Mouse (Mus musculus) neural tube, embryonic 11.5 days (tissue): Measurements from ENCODE around the gene Cdk2ap2. TPM values are rescaled to one million over a fixed set of nuclear protein-coding genes. Genes with fewer than 3 reads are reported as not detected.
A peak's percentile ranks its signal among the peaks of the same experiment; 100 is the strongest.

Experiments used
- ATAC-seq: fragments of 200-750 bp; cut with Nextera tagmentation; 2 replicates; pipeline ENCODE4 v1.8.0; 2017; ENCODE audit warnings: moderate number of reproducible peaks, mild to moderate bottlenecking, moderate TSS enrichment, moderate library complexity; ENCODE audit not compliant: insufficient read depth, low FRiP score, low TSS enrichment
- DNase-seq: peaks from one replicate; pipeline ENCODE4 v3.0.0-alpha.2; 2015; ENCODE audit warnings: low spot score
- H3K27ac ChIP-seq: fragments of 300-500 bp; sonication (generic); 2 replicates; pipeline ENCODE4 v1.5.1; 2014; ENCODE audit warnings: low read depth, mild to moderate bottlenecking, low read length
- H3K27me3 ChIP-seq: fragments of 300-500 bp; sonication (generic); 2 replicates; pipeline ENCODE4 v1.6.1; 2014; ENCODE audit warnings: mild to moderate bottlenecking, low read length, mixed read lengths; ENCODE audit not compliant: control insufficient read depth, insufficient read depth
- H3K36me3 ChIP-seq: fragments of 300-500 bp; sonication (generic); 2 replicates; pipeline ENCODE4 v1.6.1; 2014; ENCODE audit warnings: mild to moderate bottlenecking, low read length, moderate library complexity, mixed read lengths; ENCODE audit not compliant: control insufficient read depth, insufficient read depth
- H3K4me1 ChIP-seq: fragments of 300-500 bp; sonication (generic); 2 replicates; pipeline ENCODE4 v1.6.1; 2014; ENCODE audit warnings: low read length, mixed read lengths; ENCODE audit not compliant: control insufficient read depth, insufficient read depth
- H3K4me2 ChIP-seq: fragments of 300-500 bp; sonication (generic); 2 replicates; pipeline ENCODE4 v1.6.1; 2014; ENCODE audit warnings: low read depth, mild to moderate bottlenecking, moderate library complexity
- H3K4me3 ChIP-seq: fragments of 300-500 bp; sonication (generic); 2 replicates; pipeline ENCODE4 v1.5.1; 2014; ENCODE audit warnings: low read depth, low read length
- H3K9ac ChIP-seq: fragments of 300-500 bp; sonication (generic); 2 replicates; pipeline ENCODE4 v1.6.1; 2014; ENCODE audit warnings: mild to moderate bottlenecking, low read length
- H3K9me3 ChIP-seq: fragments of 300-500 bp; sonication (generic); 2 replicates; pipeline ENCODE4 v1.6.1; 2016; ENCODE audit warnings: low read length; ENCODE audit not compliant: control insufficient read depth
- WGBS: fragments of 180-500 bp; shearing (Covaris S2); extraction: QIAGEN DNeasy Blood & Tissue Kit; methylation state at CpG from one replicate; pipeline ENCODE4 v1.1.7; 2014; 5-methylcytosine and 5-hydroxymethylcytosine counted together
- polyA plus RNA-seq: library from polyadenylated mRNA; unstranded; fragments of >200 nt; fragmentation: Nextera tagmentation; extraction: Ambion mirVana; gene quantifications from 2 replicates; pipeline ENCODE4 v1.2.1, GENCODE M21; 2014

The Cdk2ap2 gene
- polyA plus RNA-seq, 1 experiment from 2014 or later, result 86.7 TPM

DNA sequence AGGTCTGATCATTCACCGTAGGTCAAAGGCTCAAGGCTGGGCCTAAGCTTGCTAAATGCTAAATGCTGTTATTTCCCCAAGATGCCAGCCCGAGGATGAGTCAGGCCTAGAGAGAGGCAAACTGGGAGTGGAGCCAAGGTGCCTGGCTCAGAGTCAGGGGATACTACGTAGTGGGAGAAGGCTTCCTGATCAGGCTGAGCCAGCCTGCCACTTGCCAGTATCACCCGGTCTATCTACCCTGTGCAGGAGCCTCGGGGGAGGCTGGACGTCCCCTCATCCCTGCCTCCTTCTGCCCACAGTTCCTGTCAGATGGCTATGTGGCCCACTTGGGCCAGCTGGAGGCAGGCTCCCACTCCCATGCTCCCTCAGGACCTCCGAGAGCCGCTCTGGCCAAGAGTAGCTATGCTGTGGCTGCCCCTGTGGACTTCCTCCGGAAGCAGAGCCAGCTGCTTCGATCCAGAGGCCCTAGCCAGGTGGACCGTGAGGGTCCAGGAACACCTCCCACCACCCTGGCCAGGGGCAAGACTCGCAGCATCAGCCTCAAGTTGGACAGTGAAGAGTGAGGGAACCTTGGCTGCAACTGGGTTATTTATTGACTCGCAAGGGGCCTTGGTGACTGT, 16.3 kb downstream of the Cdk2ap2 start:
- Histone ChIP-seq H3K9me3 (no peaks in the 10 kb centered on the region), H3K27ac (no peak overlapping the region), H3K27me3 (no peaks in the 10 kb centered on the region), H3K4me1 (no peaks in the 10 kb centered on the region), H3K36me3 (peaks cover 21% of the 10 kb centered on the region), H3K4me2 (no peak overlapping the region), H3K9ac (no peak overlapping the region), H3K4me3 (no peak overlapping the region)
- DNase-seq (no peak), ATAC-seq (no peak)
- WGBS, result 88% methylated on average over 13 of the region's 13 CpGs

DNA sequence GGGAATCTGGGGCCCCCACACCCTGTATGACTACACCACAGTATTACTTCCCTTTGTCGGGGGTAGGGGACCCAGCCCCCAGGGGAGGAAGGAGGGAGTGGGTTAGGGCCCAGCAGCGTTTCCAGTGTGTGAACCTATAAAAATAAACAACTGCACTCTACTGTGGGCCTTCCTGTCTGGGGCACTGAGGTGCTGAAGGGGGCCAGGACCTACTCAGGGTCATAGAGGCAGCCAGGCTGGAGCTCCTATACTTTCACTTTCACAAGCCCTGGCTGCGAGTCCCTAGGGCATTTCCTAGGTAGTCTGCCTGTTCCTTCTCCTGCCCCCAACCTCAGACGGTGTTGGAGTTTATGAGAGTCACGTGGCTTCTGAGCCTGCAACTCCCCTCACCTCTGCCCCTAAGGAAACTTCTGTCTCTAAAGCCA, 16.8 kb downstream of the Cdk2ap2 start:
- H3K36me3 ChIP-seq, result peaks cover 21% of the 10 kb centered on the region
- no peak overlapping the region for H3K4me3 ChIP-seq
- no peak for ATAC-seq
- no peak overlapping the region for H3K27ac ChIP-seq
- no peak overlapping the region for H3K4me2 ChIP-seq
- H3K27me3 ChIP-seq, result no peaks in the 10 kb centered on the region
- no peak for DNase-seq
- H3K9ac ChIP-seq, result no peak overlapping the region
- no peaks in the 10 kb centered on the region for H3K9me3 ChIP-seq
- H3K4me1 ChIP-seq, result no peaks in the 10 kb centered on the region
- whole genome bisulfite sequencing, result 64% methylated on average over 5 of the region's 5 CpGs

DNA sequence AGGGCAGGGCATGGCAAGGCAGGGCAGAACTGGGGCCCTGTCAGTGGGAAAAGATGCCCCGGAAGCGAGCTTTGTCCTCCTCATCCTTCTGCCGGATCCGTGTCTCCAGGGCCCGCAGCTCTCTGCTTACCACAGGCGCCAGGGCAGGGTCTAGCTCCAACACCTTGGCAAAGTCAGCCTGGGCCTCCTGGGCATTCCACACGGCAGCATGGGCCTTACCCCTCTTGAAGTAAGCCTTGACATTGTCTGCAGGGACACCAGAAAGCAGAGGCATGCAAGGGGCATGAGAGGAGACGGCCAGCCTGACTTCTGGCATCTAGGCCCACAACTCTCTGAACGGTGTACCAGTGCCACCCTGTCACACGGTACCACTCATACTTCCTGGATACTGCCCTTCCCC, 17.6 kb downstream of the Cdk2ap2 start:
- WGBS, result 89% methylated on average over 10 of the region's 10 CpGs
- no peak overlapping the region for H3K4me2 ChIP-seq
- no peaks in the 10 kb centered on the region for H3K27me3 ChIP-seq
- H3K4me3 ChIP-seq, result no peak overlapping the region
- no peaks in the 10 kb centered on the region for H3K9me3 ChIP-seq
- H3K4me1 ChIP-seq, result no peaks in the 10 kb centered on the region
- ATAC-seq (no peak), DNase-seq (no peak)
- H3K9ac ChIP-seq, result no peak overlapping the region
- H3K36me3 ChIP-seq, result peaks cover 21% of the 10 kb centered on the region
- no peak overlapping the region for H3K27ac ChIP-seq

DNA sequence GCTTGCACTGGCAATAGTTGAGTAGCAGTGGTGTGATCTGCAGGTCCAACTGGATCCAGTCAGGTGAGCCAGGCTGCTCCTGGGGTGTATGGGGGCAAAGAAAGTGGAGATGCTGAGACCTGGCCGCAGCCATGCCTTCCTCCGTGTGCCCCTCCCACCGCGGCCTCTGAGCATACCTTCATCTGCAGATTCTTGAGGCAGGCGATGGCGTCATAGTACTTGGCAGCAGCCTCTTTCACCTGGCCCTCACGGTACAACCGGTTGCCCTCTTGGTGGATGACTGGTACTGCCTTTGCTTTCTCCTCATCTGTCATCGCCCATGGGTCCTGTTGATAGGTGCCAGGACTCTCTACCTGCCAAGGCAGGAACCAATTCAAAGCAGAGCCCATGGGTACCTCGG, 18.2 kb downstream of the Cdk2ap2 start:
- no peak overlapping the region for H3K9ac ChIP-seq
- H3K4me1 ChIP-seq, result no peaks in the 10 kb centered on the region
- H3K36me3 ChIP-seq, result peaks cover 21% of the 10 kb centered on the region
- no peak for DNase-seq
- H3K4me2 ChIP-seq, result no peak overlapping the region
- ATAC-seq, result no peak
- H3K27ac ChIP-seq, result no peak overlapping the region
- no peak overlapping the region for H3K4me3 ChIP-seq
- no peaks in the 10 kb centered on the region for H3K9me3 ChIP-seq
- H3K27me3 ChIP-seq, result no peaks in the 10 kb centered on the region
- 97% methylated on average over 10 of the region's 10 CpGs for WGBS

DNA sequence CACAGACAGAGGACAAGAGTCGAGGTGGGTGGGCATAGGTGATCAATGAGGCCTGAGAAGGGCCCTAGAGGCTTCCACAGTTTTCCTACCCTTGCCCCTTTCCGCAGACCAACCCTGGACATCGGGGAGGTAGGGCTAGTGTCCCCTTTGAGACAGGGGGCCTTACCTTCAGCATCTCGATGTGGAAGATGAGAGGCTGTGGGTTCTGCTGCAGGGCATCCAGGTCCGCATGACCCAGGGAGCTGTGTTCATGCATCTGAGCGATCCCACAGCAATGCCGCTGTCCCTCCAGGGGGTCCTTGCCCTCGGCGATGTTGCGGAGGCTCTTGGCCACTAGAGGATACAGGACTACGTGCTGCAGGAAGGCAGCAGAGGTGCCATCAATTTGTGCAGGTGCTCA, 18.8 kb downstream of the Cdk2ap2 start:
- Histone ChIP-seq H3K4me3 (no peak overlapping the region), H3K4me1 (0 out of 2 replicates have a peak, but pooled peaks cover 3% of the 10 kb centered on the region), H3K27ac (no peak overlapping the region), H3K9ac (no peak overlapping the region), H3K27me3 (no peaks in the 10 kb centered on the region), H3K4me2 (no peak overlapping the region), H3K36me3 (peaks cover 21% of the 10 kb centered on the region), H3K9me3 (no peaks in the 10 kb centered on the region)
- DNase-seq (no peak), ATAC-seq (no peak)
- 84% methylated on average over 11 of the region's 11 CpGs for WGBS

DNA sequence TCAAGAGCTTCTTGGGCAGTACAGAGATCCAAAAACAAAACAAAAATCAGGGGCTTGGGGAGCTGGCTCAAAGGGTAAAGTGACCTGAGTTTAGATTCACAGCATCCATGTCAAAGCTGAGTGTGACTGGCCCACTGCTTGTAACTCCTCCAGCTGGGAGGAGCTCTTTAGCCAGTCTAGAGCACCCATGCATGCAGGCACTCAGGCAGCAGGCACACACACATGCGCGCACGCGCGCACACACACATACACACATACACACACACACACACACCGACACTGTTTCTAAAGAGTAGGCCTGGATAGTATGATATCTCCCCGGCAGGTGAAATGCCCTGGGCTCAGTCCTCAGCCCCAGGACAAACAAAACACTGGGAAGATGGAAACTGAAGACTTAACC, 20.0 kb downstream of the Cdk2ap2 start:
- Histone ChIP-seq H3K4me3 (no peak overlapping the region), H3K36me3 (peaks cover 21% of the 10 kb centered on the region), H3K9ac (no peak overlapping the region), H3K4me2 (no peak overlapping the region), H3K9me3 (no peaks in the 10 kb centered on the region), H3K4me1 (0 out of 2 replicates have a peak, but pooled peaks cover 3% of the 10 kb centered on the region), H3K27ac (no peak overlapping the region), H3K27me3 (no peaks in the 10 kb centered on the region)
- 97% methylated on average over 7 of the region's 7 CpGs for WGBS
- DNase-seq (no peak), ATAC-seq (no peak)

DNA sequence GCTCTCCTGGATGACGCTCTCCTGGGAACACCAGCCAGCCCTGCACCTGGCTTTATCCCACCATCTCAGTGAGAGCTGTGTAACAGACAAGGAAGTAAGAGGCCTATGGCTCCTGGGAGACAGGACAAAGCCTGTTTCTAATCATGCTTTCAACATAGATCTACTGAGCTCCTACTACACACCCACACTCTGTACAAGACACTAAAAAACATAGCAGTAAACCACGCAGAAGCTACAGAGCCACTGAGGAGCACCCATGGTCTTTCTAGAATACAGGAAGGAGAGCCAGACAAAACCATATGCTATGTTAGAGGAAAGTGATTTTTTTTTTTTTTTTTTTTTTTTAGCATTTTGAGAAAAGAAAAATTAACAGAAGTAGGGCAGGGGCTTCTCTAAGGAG, 21.4 kb downstream of the Cdk2ap2 start:
- Histone ChIP-seq H3K36me3 (peaks cover 15% of the 10 kb centered on the region), H3K9ac (no peak overlapping the region), H3K4me2 (no peak overlapping the region), H3K9me3 (no peaks in the 10 kb centered on the region), H3K27ac (no peak overlapping the region), H3K27me3 (no peaks in the 10 kb centered on the region), H3K4me1 (0 out of 2 replicates have a peak, but pooled peaks cover 3% of the 10 kb centered on the region), H3K4me3 (no peak overlapping the region)
- 97% methylated on average over 2 of the region's 2 CpGs for WGBS
- ATAC-seq (no peak), DNase-seq (no peak)

DNA sequence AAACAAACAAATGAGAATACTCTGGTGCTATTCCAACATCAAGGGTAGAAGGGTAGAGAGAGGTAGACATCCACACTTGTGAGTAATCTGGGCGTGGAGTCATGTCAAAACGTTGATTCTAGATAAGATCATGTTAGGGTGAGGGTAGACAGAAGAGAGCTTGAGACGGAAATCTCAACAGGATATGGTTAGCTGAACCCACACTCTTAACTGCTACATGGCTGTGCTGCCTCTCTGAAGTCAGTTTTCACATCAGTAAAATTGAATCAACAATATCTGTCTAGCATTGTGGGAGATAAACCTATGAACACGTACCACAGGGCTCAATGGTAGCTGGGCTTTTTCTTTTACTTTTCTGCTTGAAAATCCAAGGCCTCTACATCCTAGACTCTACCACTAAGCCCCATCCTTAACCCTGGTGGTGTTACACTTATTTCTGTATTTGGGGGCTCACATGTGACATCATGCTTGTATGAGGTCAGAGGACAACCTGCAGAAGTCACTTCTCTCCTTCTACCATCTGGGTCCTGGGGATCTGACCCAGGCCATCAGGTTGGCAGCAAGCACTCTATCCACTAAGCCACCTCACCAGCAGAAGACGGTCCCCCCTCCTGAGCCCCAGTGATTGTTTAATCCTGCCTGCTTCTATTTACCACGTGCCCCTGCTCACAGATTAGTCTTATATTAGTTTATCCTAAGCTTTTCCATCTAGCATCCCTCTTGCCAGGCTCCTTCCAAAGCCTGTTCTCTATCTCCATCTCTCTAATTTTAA, 22.9 kb downstream of the Cdk2ap2 start:
- H3K4me2 ChIP-seq, result no peak overlapping the region; the same call in 1 of the 2 replicates
- H3K27ac ChIP-seq, result no peak overlapping the region

DNA sequence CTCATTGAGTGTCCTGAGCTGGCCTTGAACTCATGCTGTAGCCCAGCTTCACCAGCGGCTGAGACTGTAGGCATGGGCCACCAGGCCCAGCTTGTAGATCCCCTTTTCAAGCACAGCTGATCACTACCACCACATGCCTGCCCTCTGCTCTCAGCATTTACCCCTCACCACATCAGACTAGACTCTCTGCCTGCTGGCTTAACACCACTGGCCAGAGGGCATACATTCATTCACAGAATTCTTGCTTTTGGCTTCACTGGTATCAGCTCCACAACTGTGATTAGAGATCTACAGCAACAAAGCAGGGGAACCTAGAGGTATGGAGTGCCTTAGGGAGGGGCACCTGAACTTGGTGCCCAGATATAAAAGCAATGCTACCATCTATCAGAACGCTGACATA, 23.5 kb downstream of the Cdk2ap2 start:
- no peaks in the 10 kb centered on the region for H3K27me3 ChIP-seq
- ATAC-seq (no peak), DNase-seq (no peak)
- H3K9ac ChIP-seq, result no peak overlapping the region
- no peaks in the 10 kb centered on the region for H3K9me3 ChIP-seq
- H3K4me3 ChIP-seq, result peak overlapping the region; percentile 32; the same call in 1 of the 2 replicates
- H3K4me1 ChIP-seq, result 0 out of 2 replicates have a peak, but pooled peaks cover 3% of the 10 kb centered on the region
- peak overlapping the region; percentile 38 for H3K4me2 ChIP-seq
- peaks cover 5% of the 10 kb centered on the region for H3K36me3 ChIP-seq
- 98% methylated on average over 2 of the region's 2 CpGs for WGBS
- H3K27ac ChIP-seq, result no peak overlapping the region

More for the DNA sequence above, 22.9 kb downstream of the Cdk2ap2 start:
- 0 out of 2 replicates have a peak, but pooled peaks cover 3% of the 10 kb centered on the region for H3K4me1 ChIP-seq
- no peak overlapping the region for H3K9ac ChIP-seq
- H3K4me3 ChIP-seq, result no peak overlapping the region
- H3K36me3 ChIP-seq, result peaks cover 10% of the 10 kb centered on the region
- no peak for DNase-seq
- ATAC-seq, result no peak
- H3K27me3 ChIP-seq, result no peaks in the 10 kb centered on the region
- 91% methylated on average over 6 of the region's 6 CpGs for WGBS
- no peaks in the 10 kb centered on the region for H3K9me3 ChIP-seq
